Mouse (Mus musculus) bone marrow macrophage, adult 2 months (primary cell): ENCODE data around the gene Tubgcp4.

Experiments
- CTCF ChIP-seq: IDR thresholded peaks from 2 replicates; pipeline ENCODE4 v1.5.1; 2012; ENCODE audit warnings: low read depth, mild to moderate bottlenecking, low read length, moderate library complexity
- POLR2A ChIP-seq: IDR thresholded peaks from 2 replicates; pipeline ENCODE4 v1.6.1; 2012; ENCODE audit warnings: mild to moderate bottlenecking, low read depth, low read length, borderline replicate concordance

GRCm38 (mm10) chr2:121169173-121169572, 1.3 kb upstream of the Tubgcp4 start:
- TF ChIP-seq CTCF: no peak
- TF ChIP-seq POLR2A: no peak
